Mouse (Mus musculus) thymus, postnatal 10 days (tissue): Measurements from ENCODE around the gene Cerk.

ENCODE experiments used
- DNase-seq, 2 experiments: peaks; one replicate each; pipeline ENCODE4 v3.0.0; 2021; ENCODE audit warnings: low spot score in 2 of 2

Gene Cerk

DNA sequence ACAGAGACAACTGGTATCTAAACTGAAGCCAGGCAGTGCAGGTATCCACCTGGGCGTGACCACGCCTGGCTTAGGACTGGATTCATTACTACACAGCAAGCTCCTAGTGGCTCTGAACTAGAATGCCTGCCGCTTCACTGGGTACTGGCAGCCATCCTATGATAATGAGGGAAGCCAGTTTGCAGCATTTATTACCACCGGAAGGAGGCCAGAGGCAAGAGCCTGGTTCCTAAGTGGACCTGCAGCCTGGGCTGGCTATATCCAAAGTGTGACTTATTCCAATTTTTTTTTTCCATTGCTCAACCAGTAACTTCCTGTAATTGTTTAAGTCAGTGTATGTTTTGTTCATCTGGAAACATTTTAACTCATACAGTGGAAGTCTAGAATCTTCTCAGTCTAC, 20.4 kb upstream of the Cerk start:
- no peak for DNase-seq

- DNase-seq = peak; percentile 78 to 86
These were observed 19.4 kb upstream of the Cerk start for GRCm38 (mm10) chr15:86205300-86205699.

DNA sequence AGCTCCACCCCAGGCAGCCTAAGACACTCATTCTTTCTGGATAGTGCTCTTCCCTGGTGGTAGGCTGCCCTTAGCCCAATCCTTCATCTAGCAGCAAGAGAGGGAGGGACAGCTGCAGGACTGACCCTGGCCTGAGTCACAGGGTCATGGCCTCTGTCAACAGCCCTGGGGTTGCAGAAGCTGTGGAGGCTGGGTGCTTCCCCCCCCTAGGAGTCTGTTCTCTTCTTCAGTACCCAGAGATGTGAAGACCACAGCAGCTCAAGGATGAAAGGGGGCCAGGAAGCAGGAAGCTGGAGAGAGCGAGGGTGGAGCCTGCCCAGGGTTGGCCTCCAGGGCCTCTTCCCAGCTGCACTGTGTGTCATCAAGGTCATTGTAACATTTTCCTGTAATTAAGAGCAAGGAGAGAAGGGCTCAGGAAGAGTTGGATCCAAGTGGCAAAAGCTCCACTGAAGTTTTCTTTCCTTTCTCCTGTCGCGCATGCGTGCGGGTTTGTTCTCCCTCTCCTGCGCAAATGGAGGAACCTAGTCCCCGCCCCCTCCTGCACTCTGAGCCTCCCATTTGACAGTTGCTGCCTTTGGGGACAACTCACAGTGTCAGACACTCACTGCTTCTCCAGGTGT, 18.1 kb upstream of the Cerk start:
- peak; percentile 80 to 81 for DNase-seq

- no peak for DNase-seq
These were observed 17.4 kb upstream of the Cerk start for GRCm38 (mm10) chr15:86203292-86203793.

DNA sequence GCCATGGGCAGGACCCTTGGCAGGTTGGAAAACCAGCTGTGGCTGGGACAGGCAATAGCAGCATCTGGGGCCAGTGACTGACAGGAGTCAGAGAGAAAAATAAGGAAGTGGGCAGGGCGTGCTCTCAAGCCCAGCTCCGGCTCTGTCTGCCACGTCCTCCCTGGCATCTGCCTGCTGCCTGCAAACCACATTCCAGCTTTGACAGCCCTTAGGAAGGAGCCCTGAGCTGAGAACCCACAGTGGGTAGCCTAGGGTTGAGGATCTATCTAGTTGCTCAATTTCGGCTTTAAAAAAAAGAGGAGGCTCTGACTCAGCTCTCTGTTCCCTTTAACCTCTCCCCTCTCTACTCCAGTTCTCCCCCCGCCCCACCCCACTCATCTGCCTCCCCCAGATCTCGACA, 16.7 kb upstream of the Cerk start:
- peak in 1 of 2 experiments; percentile 33 for DNase-seq

DNA sequence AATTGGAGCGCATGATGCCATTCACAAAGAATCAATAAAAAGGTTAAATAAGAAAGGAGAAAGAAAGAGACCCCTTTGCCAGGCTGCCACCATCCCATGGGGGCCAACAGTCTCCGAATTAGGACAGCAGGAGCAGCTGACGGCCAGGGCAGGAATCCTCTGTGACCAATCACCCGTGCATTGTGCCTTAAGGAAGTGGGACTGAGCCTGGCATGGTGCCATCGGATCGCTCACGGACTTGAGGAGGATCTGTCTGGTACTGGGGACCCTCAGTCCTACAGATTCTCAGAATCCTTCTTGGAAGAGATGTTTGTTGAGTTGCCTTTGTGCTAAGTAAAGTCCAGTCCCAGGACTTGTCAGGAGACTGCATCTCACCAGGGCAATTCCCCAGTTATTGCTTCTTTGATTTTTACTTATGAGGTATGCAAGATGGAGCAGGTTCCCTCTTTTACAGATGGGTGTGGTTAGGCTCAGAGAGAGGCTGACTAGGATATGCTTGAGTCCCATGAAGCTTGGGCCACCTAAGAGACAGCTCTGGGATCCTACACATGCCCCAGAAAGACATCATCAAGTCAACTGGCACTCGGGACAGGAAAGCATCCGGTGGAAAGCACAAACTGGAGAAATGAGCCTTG, 15.9 kb upstream of the Cerk start:
- DNase-seq = no peak

GRCm38 (mm10) chr15:86201095-86201494, 15.2 kb upstream of the Cerk start:
- DNase-seq = no peak

DNA sequence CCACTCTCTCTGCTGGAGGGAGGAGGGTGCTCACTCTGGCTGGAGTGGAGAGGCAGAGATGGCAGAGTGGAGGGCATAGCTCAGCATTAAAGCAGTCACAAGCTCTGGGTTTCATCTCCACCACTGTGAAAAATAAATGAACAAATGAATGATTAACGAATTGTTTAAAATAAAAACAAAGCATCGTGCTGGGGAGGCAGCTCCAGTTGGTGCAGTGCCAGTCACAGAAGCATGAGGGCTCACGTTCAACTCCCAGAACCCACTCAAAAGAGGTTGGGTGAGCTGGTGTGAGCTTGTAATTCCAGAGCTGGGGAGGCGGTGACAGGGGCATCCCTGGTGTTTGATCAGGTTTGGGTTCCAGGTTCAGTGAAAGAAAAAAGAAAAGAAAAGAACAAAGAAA, 14.2 kb upstream of the Cerk start:
- no peak for DNase-seq

GRCm38 (mm10) chr15:86199482-86199881, 13.5 kb upstream of the Cerk start:
- DNase-seq = no peak

- no peak for DNase-seq
These were observed 13.1 kb upstream of the Cerk start for GRCm38 (mm10) chr15:86199052-86199451.

DNA sequence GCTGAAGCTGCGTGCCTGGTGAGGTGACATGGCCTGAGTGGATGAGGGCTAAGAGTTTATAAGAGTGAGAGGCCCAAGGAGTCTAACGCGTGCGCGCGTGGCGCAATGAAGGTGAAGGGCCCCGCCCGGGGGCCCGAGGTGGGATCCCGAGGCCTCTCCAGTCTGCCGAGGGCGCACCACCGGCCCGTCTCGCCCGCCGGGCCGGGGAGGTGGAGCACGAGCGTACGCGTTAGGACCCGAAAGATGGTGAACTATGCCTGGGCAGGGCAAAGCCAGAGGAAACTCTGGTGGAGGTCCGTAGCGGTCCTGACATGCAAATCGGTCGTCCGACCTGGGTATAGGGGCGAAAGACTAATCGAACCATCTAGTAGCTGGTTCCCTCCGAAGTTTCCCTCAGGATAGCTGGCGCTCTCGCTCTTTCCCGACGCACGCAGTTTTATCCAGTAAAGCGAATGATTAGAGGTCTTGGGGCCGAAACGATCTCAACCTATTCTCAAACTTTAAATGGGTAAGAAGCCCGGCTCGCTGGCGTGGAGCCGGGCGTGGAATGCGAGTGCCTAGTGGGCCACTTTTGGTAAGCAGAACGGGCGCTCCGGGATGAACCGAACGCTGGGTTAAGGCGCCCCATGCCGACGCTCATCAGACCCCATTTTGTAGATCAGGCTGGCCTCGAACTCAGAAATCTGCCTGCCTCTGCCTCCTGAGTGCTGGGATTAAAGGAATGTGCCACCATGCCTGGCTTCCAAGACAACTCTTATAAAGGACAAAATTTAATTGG, 8.9 kb upstream of the Cerk start:
- DNase-seq = peak in 1 of 2 experiments; percentile 49

- DNase-seq = no peak
These were observed 6.0 kb upstream of the Cerk start for GRCm38 (mm10) chr15:86191933-86192332.

GRCm38 (mm10) chr15:86191505-86191904, 5.6 kb upstream of the Cerk start:
- no peak for DNase-seq

- no peak for DNase-seq
These were observed 4.4 kb upstream of the Cerk start for GRCm38 (mm10) chr15:86190387-86190786.

- DNase-seq = no peak
These were observed 3.0 kb upstream of the Cerk start for GRCm38 (mm10) chr15:86188746-86189470.

DNA sequence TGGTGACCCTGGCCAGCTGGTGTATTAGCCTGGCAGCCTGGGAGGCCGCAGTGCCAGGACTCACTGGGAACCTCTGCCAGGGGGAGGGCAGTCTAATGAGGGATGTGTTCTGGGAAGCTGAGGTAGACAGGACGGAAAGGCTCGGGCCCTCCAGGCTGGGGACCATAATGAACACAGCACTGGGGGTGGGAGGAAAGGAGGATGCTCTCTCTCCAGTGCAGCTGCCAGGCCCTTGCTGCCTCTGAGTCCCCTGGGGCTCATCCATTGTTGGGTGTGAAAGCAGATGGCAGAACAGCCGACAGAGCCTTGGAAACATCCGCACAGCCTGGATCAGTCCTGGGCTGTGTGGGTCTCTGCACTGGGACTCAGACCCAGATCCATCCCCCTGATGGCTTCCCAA, 2.2 kb upstream of the Cerk start:
- DNase-seq = no peak

GRCm38 (mm10) chr15:86186686-86187085, 745 bp upstream of the Cerk start:
- no peak for DNase-seq

GRCm38 (mm10) chr15:86184851-86185688, 871 bp downstream of the Cerk start:
- peak in 1 of 2 experiments; percentile 60 for DNase-seq

DNA sequence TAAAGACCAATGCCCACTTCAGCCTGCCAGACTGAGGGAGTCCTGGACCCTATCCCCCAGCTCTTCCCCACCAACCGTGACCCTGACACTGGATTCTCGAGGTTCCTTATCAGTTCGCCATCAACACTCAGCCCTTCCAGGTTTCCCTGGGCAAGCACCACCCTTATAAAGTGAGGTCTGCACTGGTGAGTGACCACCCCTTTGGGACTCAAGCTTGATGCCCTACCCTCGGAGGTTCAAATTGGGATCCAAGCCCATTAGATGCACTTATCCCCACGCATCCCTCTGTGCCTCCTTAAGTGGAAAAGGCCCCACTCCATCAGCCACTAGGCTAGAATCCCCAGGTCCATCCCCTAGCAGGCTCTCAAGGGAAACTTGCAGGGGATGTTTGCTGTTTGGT, 1.9 kb downstream of the Cerk start:
- DNase-seq = no peak

DNA sequence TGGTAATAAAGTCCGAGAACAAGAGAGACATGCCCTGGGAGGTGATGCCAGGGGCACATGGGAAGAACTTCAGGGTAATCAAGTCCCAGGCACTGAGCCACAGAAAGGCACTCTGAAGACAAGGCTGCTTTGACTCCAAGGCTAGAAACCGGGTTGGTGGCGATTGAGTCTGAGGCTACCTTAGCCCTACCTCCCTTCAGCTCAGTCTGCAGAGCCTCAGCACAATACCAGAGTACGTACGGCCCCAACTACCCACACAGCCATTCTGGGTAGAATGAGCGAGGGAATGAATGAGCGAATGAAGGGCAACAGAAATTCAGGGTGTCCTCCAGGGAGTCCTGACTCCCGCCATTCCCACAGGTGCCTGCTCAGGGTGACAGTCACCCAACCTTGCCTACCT, 2.5 kb downstream of the Cerk start:
- peak in 1 of 2 experiments; percentile 49 for DNase-seq

DNA sequence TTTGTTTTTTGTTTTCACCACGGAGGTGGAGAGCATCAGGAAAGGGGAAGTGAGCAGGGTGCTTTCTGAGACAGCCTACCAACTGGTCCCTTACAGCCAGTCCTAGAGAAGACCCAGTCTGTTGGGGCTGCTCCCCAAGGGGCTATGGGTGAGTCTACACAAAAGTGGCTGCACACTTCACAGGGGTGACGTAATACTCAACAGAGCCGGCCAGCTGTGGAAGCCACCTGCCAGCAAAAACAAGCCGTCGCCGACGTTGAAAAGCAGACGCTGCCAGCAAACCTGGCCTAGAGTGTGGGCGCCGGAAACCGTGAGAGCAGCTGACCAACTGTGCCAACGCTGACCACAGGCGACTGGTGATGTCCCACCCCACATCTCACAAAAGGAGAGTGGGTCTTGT, 3.3 kb downstream of the Cerk start:
- DNase-seq = peak; percentile 82 to 88
